Mouse (Mus musculus): ENCODE results near the gene Dcx. TPM values are rescaled to one million over a fixed set of nuclear protein-coding genes. Genes with fewer than 3 reads are reported as not detected.
A peak's percentile ranks its signal among the peaks of the same experiment; 100 is the strongest.

The Dcx gene
- total and polyA plus RNA-seq, 2 experiments from 2014 or later, result 120 to 178 TPM

DNA sequence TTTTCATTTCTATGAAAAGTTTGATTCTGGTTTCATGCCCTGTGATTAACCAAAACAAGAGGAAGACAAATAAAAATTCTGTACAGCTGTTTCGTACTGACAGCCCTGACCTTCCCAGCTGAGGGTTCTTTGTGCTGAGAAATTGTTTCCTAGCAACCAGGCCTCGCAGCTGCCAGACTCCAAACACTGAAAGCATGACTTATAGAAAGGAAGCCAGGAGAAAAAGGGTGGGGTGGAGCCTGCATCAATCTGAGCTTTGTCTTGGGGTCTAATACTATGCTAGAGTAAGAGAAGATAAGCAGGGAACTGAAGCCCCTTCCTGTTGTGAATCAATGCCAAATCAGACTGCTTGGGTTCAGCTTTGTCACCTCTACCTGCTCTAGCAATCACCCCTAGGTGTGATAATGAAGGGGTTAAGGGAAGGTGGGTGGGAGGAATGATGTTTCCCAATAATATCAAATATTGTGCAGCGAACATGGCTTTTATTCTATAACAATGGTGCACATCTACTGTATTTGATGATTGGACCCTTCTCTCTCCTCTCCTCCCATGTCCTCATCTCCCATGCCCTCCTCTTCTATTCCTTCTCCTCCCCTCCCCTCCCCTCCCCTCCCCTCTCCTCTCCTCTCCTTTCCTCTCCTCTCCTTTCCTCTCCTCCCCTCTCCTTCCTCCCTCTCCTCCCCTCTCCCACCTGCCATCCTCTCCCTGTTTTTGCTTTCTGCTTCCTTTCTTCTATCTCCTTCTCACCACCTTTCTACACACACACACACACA is 26.2 kb downstream of the Dcx start:
- Histone ChIP-seq H3K9ac (replicated peaks; ENCODE audit: low read length) (no peak overlapping the region), H3K36me3 (ENCODE audit: insufficient read depth, low read length) (no peaks in the 10 kb centered on the region), H3K27ac (peak overlapping the region; percentile 68; the same call in 1 of the 2 replicates), H3K27me3 (ENCODE audit: insufficient read depth, low read length) (no peaks in the 10 kb centered on the region), H3K9me3 (ENCODE audit: low read length) (no peaks in the 10 kb centered on the region), H3K4me2 (ENCODE audit: low read depth, low read length) (no peak overlapping the region), H3K4me3 (ENCODE audit: low read length) (no peak overlapping the region), H3K4me1 (ENCODE audit: insufficient read depth, low read length) (no peaks in the 10 kb centered on the region)
- WGBS, result 24% methylated on average over 3 of the region's 3 CpGs
- peak; percentile 65 for DNase-seq (ENCODE audit: low spot score)
- peak; percentile 80 for ATAC-seq
- TF ChIP-seq CTCF (IDR thresholded peaks at IDR 0.05; ENCODE audit: low read depth), result no peak

DNA sequence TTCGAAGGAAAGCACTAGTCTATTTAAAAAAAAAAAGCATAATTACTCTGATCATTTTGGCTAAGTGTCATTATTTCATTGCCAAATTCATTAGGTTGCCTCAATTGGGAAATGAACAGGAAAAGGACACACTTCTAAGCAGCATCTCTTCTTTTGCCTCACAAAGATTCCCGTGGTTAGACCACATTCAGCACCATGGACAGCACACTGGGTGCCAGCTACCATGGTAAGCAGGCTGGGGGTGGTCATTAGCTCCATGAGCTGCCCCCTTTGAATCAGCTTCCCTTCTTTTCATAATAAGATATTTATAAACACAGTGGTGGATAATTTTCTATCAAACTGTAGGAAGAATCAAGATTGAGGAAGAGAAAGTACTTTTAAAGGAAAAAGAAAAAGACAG is 28.4 kb downstream of the Dcx start:
- Histone ChIP-seq H3K4me1 (ENCODE audit: insufficient read depth, low read length) (no peaks in the 10 kb centered on the region), H3K9ac (replicated peaks; ENCODE audit: low read length) (no peak overlapping the region), H3K4me2 (ENCODE audit: low read depth, low read length) (no peak overlapping the region), H3K27ac (no peak overlapping the region), H3K36me3 (ENCODE audit: insufficient read depth, low read length) (no peaks in the 10 kb centered on the region), H3K4me3 (ENCODE audit: low read length) (no peak overlapping the region), H3K27me3 (ENCODE audit: insufficient read depth, low read length) (no peaks in the 10 kb centered on the region), H3K9me3 (ENCODE audit: low read length) (no peaks in the 10 kb centered on the region)
- peak; percentile 27 for DNase-seq (ENCODE audit: low spot score)
- WGBS, result 30% methylated on average over 2 of the region's 2 CpGs
- no peak for TF ChIP-seq CTCF (IDR thresholded peaks at IDR 0.05; ENCODE audit: low read depth)
- no peak for ATAC-seq

DNA sequence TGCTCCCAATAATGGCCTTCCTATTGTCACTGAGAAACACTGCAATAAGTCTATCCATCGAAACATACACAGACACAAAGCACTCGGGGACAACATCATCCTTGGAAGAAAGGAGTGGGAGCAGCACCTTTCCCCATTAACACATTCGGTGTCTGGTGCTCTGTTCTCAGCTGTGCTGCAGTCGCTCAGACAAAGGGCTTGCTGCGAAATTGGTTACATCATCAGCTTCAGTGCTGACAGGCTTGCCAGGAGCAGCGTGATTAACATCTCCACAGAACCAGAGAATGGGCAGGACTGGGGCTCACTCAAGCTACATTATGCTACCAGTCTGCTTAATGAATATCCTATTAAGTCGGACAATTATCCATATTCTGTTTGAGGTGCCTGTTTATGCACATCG is 30.8 kb downstream of the Dcx start:
- peak; percentile 92 for ATAC-seq
- peak; percentile 62 for DNase-seq (ENCODE audit: low spot score)
- no peak overlapping the region for H3K4me2 ChIP-seq (ENCODE audit: low read depth, low read length)
- H3K4me3 ChIP-seq (ENCODE audit: low read length), result no peak overlapping the region
- no peaks in the 10 kb centered on the region for H3K36me3 ChIP-seq (ENCODE audit: insufficient read depth, low read length)
- H3K27ac ChIP-seq, result peak overlapping the region; percentile 58; the same call in 1 of the 2 replicates
- H3K27me3 ChIP-seq (ENCODE audit: insufficient read depth, low read length), result no peaks in the 10 kb centered on the region
- no peaks in the 10 kb centered on the region for H3K4me1 ChIP-seq (ENCODE audit: insufficient read depth, low read length)
- H3K9ac ChIP-seq (replicated peaks; ENCODE audit: low read length), result no peak overlapping the region
- TF ChIP-seq CTCF (IDR thresholded peaks at IDR 0.05; ENCODE audit: low read depth), result no peak
- H3K9me3 ChIP-seq (ENCODE audit: low read length), result no peaks in the 10 kb centered on the region
- WGBS, result 33% methylated on average over 8 of the region's 8 CpGs

DNA sequence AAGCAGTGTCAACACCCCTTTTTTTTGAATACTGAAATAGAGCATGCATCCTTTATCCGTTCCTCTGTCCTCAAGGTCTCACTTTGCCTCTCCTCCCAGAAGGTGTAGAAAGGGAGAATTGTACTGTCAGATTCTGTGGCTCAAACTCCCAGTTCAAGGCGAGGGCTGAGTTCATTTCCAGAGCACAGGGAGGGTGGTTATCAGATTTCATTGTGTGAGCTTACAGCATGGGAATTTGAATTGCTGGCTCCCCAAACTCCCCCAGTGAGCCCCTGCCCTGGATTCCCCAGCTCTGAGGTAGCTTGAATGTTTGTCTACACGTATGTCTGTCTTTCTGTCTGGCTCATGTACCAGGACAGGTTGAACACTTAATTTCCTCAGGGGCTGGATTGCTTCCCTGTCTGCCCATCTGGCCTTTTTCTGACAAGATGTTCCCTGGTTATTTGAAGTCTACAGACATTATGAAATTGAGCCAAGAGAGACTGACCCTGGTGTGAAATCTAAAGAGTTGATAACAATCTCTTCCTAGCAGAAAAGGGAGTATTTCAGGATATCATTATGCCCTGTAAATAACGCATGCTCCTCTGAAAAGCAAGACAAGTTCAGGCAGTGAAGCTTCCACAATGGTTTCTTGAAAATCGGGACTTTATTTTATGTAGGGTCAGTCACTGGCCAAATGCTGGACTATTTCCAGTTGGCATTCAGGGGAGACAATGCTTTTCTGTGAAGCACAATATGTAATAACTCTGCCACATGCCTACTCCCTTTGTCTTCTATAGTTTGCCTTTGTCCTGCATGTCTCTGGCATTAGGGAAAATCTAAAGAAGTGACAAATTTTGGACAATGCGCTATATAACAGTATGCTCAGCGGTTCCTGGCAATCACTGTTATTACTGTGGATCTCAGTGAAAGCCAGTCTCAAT is 35.5 kb downstream of the Dcx start:
- Histone ChIP-seq H3K9ac (replicated peaks; ENCODE audit: low read length) (no peak overlapping the region), H3K27ac (peak overlapping the region; percentile 26; the same call in 1 of the 2 replicates), H3K9me3 (ENCODE audit: low read length) (no peaks in the 10 kb centered on the region), H3K27me3 (ENCODE audit: insufficient read depth, low read length) (no peaks in the 10 kb centered on the region), H3K4me1 (ENCODE audit: insufficient read depth, low read length) (no peaks in the 10 kb centered on the region), H3K36me3 (ENCODE audit: insufficient read depth, low read length) (no peaks in the 10 kb centered on the region), H3K4me3 (ENCODE audit: low read length) (no peak overlapping the region), H3K4me2 (ENCODE audit: low read depth, low read length) (no peak overlapping the region)
- no peak for TF ChIP-seq CTCF (IDR thresholded peaks at IDR 0.05; ENCODE audit: low read depth)
- peak; percentile 10 for DNase-seq (ENCODE audit: low spot score)
- no peak for ATAC-seq
- 48% methylated on average over 7 of the region's 7 CpGs for WGBS

DNA sequence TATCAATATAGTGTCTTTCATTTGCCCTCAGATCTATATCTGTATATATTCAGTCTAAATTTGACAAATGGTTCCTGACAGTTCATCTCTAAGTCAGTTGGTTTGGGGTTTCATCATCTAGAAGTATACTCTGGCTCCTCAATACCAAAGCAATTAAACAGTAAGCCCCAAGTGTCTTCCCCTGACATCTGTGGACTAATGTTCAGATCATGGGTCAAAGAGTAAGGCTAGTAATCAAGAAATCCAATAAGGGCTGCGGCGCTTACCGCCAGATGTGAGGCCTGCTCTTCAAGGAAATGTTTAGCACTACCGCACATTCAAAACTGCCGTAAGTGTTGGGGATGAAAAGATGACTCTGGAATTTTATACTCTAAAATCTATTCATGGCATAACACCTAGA is 36.2 kb downstream of the Dcx start:
- peak overlapping the region; percentile 26; the same call in 1 of the 2 replicates for H3K27ac ChIP-seq
- H3K4me1 ChIP-seq (ENCODE audit: insufficient read depth, low read length), result no peaks in the 10 kb centered on the region
- ATAC-seq (no peak), DNase-seq (ENCODE audit: low spot score) (no peak)
- no peak overlapping the region for H3K4me3 ChIP-seq (ENCODE audit: low read length)
- no peak for TF ChIP-seq CTCF (IDR thresholded peaks at IDR 0.05; ENCODE audit: low read depth)
- no peaks in the 10 kb centered on the region for H3K9me3 ChIP-seq (ENCODE audit: low read length)
- H3K9ac ChIP-seq (replicated peaks; ENCODE audit: low read length), result no peak overlapping the region
- H3K4me2 ChIP-seq (ENCODE audit: low read depth, low read length), result no peak overlapping the region
- no peaks in the 10 kb centered on the region for H3K36me3 ChIP-seq (ENCODE audit: insufficient read depth, low read length)
- 59% methylated on average over 5 of the region's 5 CpGs for WGBS
- H3K27me3 ChIP-seq (ENCODE audit: insufficient read depth, low read length), result no peaks in the 10 kb centered on the region

DNA sequence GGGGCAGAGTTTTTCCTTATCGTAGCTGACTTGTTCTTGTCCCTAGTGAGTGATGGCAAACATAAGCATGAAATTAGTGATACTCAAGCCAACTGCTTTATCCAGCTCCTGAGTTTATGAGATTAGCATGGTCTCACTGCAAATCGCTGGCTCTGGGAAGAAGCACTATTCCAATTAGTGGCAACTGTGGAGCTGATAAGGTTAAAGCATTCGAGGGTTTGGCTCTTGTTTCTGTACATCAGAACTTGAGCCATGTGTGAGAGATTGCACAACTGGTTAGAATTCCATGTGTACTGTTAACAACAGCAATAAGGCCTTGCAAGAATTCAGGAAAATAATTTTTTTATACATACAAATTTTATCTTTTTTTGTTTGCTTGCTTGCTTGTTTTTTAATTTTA is 39.9 kb downstream of the Dcx start:
- peak; percentile 11 for DNase-seq (ENCODE audit: low spot score)
- no peaks in the 10 kb centered on the region for H3K4me1 ChIP-seq (ENCODE audit: insufficient read depth, low read length)
- H3K36me3 ChIP-seq (ENCODE audit: insufficient read depth, low read length), result no peaks in the 10 kb centered on the region
- TF ChIP-seq CTCF (IDR thresholded peaks at IDR 0.05; ENCODE audit: low read depth), result no peak
- H3K9me3 ChIP-seq (ENCODE audit: low read length), result no peaks in the 10 kb centered on the region
- H3K27me3 ChIP-seq (ENCODE audit: insufficient read depth, low read length), result no peaks in the 10 kb centered on the region
- no peak overlapping the region for H3K27ac ChIP-seq
- no peak overlapping the region for H3K4me2 ChIP-seq (ENCODE audit: low read depth, low read length)
- H3K9ac ChIP-seq (replicated peaks; ENCODE audit: low read length), result no peak overlapping the region
- ATAC-seq, result no peak
- H3K4me3 ChIP-seq (ENCODE audit: low read length), result no peak overlapping the region
- WGBS, result 46% methylated on average over 3 of the region's 3 CpGs

Measured in hindbrain, postnatal 0 days (tissue).